Mouse (Mus musculus): ENCODE measurements around the gene Galntl6.

Gene Galntl6

DNA sequence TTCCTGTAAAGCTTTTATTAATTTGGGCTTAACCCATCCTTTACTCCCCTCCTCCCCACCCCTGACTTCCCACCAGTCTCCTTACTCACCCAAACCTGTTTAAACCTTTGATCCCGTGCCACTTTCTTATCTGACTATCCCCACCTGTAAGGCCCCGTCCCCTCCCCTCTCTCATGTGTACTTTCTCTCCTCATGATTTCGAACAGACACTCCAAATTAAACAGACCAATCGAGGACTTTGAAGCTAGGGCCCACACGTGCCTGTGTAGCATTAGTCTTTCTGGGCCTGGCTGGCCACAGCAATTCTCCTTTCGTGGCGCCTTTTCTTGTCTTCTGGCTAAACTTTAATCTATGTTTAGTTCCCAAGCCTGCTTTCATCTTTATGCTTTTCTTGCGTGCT, 1180.8 kb downstream of the Galntl6 start:
- ATAC-seq (ENCODE audit: insufficient number of reproducible peaks, low FRiP score, low TSS enrichment), result no peak

DNA sequence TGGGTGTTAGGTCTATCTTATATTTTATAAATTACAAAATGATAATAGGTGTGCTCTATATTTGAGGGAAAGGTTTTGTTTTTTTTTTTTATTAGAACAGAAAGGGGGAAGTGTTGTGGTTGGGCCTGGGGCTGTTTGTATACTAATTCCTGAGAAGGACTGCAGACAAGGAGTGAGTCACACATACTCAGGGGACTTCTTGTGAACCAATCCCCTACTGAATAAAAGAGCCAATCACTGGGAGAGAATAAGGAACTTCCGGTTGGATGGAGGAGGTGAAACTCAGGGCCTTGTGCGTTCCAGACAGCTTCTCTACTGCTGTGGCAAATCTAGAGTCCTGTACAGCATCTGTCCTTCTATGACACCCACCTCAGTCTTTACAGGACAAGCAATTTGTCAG, 1184.2 kb downstream of the Galntl6 start:
- ATAC-seq (ENCODE audit: insufficient number of reproducible peaks, low FRiP score, low TSS enrichment), result no peak

DNA sequence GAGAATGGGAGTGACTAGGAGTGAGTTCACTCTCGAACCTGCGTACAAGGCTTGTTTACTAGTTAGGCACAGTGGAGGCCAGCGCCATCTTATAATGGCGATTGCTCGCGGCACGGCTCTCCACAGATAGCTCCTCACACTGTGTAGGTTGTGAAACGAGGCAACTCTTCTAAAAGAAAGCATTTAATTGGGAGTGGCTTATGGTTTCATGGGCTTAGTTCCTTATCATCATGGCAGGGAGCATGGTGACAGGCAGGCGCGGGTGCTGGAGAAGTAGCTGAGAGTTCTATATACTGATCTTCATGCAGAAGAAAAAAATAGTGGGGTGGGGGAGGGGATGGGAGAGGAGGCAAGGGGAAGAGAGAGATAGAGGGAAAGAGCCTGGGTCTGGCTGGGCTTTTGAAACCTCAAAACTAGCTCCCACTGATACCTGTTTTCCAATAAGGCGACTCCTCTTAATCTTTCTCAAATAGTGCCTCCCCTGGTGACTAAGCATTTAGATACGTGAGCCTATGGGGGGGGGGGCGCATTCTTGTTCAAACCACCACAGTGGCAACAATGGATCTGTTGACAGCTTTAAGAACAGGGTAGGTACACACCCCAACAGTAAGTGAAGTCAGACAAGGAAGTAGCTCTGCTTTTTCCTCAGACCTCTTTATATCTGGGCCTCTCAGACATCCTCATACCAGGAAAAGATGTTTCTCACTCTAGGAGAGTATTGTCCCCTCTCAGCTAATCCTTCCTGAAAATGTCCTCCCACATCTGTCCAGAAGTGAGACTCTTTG, 1187.4 kb downstream of the Galntl6 start:
- ATAC-seq (ENCODE audit: insufficient number of reproducible peaks, low FRiP score, low TSS enrichment), result no peak

Data from cerebellum, adult (tissue).